Mouse (Mus musculus) liver, postnatal 0 days (tissue): ENCODE data around the gene Rnf181. TPM values are rescaled to one million over a fixed set of nuclear protein-coding genes. Genes with fewer than 3 reads are reported as not detected.

Experiments used
- ATAC-seq: fragments of 200-750 bp; cut with Nextera tagmentation; 2 replicates; pipeline ENCODE4 v1.8.0; 2017; ENCODE audit warnings: mild to moderate bottlenecking, moderate library complexity
- DNase-seq: peaks from one replicate; pipeline ENCODE4 v3.0.0-alpha.2; 2016
- H3K27ac ChIP-seq: fragments of 300-500 bp; sonication (generic); 2 replicates; pipeline ENCODE4 v1.5.1; 2014; ENCODE audit warnings: antibody characterized with exemption, moderate library complexity, mild to moderate bottlenecking, low read depth
- H3K27me3 ChIP-seq: fragments of 300-500 bp; sonication (generic); 2 replicates; pipeline ENCODE4 v1.6.1; 2014; ENCODE audit warnings: low read length, control low read depth, mixed read lengths; ENCODE audit not compliant: insufficient read depth
- H3K36me3 ChIP-seq: fragments of 300-500 bp; sonication (generic); replicated peaks from 2 replicates; pipeline ENCODE4 v1.6.1; 2014; ENCODE audit warnings: mild to moderate bottlenecking, control low read depth, low read length, moderate library complexity, mixed read lengths; ENCODE audit not compliant: insufficient read depth
- H3K4me1 ChIP-seq: fragments of 300-500 bp; sonication (generic); 2 replicates; pipeline ENCODE4 v1.6.1; 2014; ENCODE audit warnings: antibody characterized with exemption, mild to moderate bottlenecking, control low read depth; ENCODE audit not compliant: insufficient read depth
- H3K4me2 ChIP-seq: fragments of 300-500 bp; sonication (generic); 2 replicates; pipeline ENCODE4 v1.6.1; 2014; ENCODE audit warnings: low read depth, mild to moderate bottlenecking, low read length, moderate library complexity, mixed read lengths
- H3K4me3 ChIP-seq: fragments of 300-500 bp; sonication (generic); 2 replicates; pipeline ENCODE4 v1.5.1; 2014; ENCODE audit warnings: low read depth, low read length
- H3K9ac ChIP-seq: fragments of 300-500 bp; sonication (generic); replicated peaks from 2 replicates; pipeline ENCODE4 v1.6.1; 2014; ENCODE audit warnings: mild to moderate bottlenecking, moderate library complexity
- H3K9me3 ChIP-seq: fragments of 300-500 bp; sonication (generic); 2 replicates; pipeline ENCODE4 v1.6.1; 2016; ENCODE audit warnings: mild to moderate bottlenecking, control low read depth, low read length, mixed read lengths
- CTCF ChIP-seq: sonication (generic); IDR thresholded peaks from 2 replicates; pipeline ENCODE4 v1.5.1; 2016; ENCODE audit warnings: antibody characterized with exemption, low read depth
- EP300 ChIP-seq: IDR thresholded peaks from 2 replicates; pipeline ENCODE4 v1.6.1; 2016; ENCODE audit warnings: antibody characterized with exemption, low read depth, mild to moderate bottlenecking
- WGBS: fragments of 180-500 bp; shearing (Covaris S2); extraction: QIAGEN DNeasy Blood & Tissue Kit; methylation state at CpG from one replicate; pipeline ENCODE4 v1.1.7; 2014; ENCODE audit not compliant: insufficient replicate concordance; 5-methylcytosine and 5-hydroxymethylcytosine counted together
- polyA plus RNA-seq: library from polyadenylated mRNA; unstranded; fragments of >200 nt; fragmentation: Nextera tagmentation; extraction: Ambion mirVana; gene quantifications from 2 replicates; pipeline ENCODE4 v1.2.1, GENCODE M21; 2015

Gene Rnf181
- polyA plus RNA-seq, 1 experiment from 2014 or later: 63.2 TPM

GRCm38 (mm10) chr6:72347166-72347941 lies 19.4 kb downstream of the Rnf181 start, which contains the start of gene 0610030E20Rik:
Gene 0610030E20Rik (plus strand): TSS chr6:72347317.
- TF ChIP-seq CTCF (peak; percentile 53), EP300 (peak; percentile 59; the same call in 1 of the 2 replicates)
- no peaks in the 10 kb centered on the region for H3K27me3 ChIP-seq
- peaks cover 28% of the 10 kb centered on the region for H3K36me3 ChIP-seq
- H3K4me1 ChIP-seq: peaks cover 64% of the 10 kb centered on the region
- ATAC-seq (peak; percentile 74), DNase-seq (peak; percentile 83)
- peak within 1 kb of the TSS; percentile 53 for H3K4me3 ChIP-seq
- peak within 1 kb of the TSS; percentile 78 for H3K4me2 ChIP-seq
- WGBS: under 1% methylated on average over 69 of the region's 72 CpGs
- peak within 1 kb of the TSS; percentile 74 for H3K9ac ChIP-seq
- H3K9me3 ChIP-seq: no peaks in the 10 kb centered on the region
- H3K27ac ChIP-seq: peak within 1 kb of the TSS; percentile 88

DNA sequence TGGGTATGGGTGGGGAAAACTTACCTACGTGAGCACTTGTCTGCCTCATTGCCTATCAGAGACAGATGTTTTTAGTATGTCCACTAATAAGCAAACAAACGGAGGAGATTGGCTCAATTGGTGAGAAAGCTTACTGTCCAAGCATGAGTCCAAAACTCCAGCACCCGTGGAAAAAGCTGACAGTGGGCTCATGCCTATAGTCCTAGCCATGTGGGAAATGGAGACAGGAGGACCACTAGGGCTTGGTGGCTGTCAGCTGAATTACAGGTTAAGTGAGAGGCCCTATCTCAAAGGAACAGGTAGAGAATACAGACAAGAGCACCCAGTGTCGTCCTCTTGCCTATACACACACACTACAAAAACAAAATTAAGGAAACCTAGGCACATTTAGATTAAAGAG lies 20.5 kb downstream of the Rnf181 start:
- TF ChIP-seq EP300: no peak
- TF ChIP-seq CTCF: peak; percentile 24; the same call in 1 of the 2 replicates
- no peak overlapping the region for H3K9ac ChIP-seq
- no peak overlapping the region for H3K4me3 ChIP-seq
- peak overlapping the region; percentile 88; the same call in 1 of the 2 replicates for H3K27ac ChIP-seq
- H3K36me3 ChIP-seq: peaks cover 34% of the 10 kb centered on the region
- H3K4me1 ChIP-seq: peaks cover 58% of the 10 kb centered on the region
- DNase-seq (no peak), ATAC-seq (no peak)
- whole genome bisulfite sequencing: 80% methylated on average over 4 of the region's 4 CpGs
- no peaks in the 10 kb centered on the region for H3K9me3 ChIP-seq
- peak overlapping the region; percentile 78 for H3K4me2 ChIP-seq
- H3K27me3 ChIP-seq: no peaks in the 10 kb centered on the region

GRCm38 (mm10) chr6:72345633-72346032 lies 21.1 kb downstream of the Rnf181 start:
- no peak for TF ChIP-seq EP300
- no peak for TF ChIP-seq CTCF
- Histone ChIP-seq H3K4me1 (peaks cover 54% of the 10 kb centered on the region), H3K36me3 (peaks cover 31% of the 10 kb centered on the region), H3K9me3 (no peaks in the 10 kb centered on the region), H3K4me3 (peak overlapping the region; percentile 89), H3K9ac (peak overlapping the region; percentile 95), H3K27ac (peak overlapping the region; percentile 88), H3K4me2 (peak overlapping the region; percentile 95), H3K27me3 (no peaks in the 10 kb centered on the region)
- DNase-seq (no peak), ATAC-seq (no peak)
- WGBS: 14% methylated on average over 6 of the region's 6 CpGs

GRCm38 (mm10) chr6:72345074-72345567 lies 21.6 kb downstream of the Rnf181 start, which contains the start of gene Usp39:
Gene Usp39 (minus strand): TSS chr6:72345184.
- Histone ChIP-seq H3K4me1 (peaks cover 52% of the 10 kb centered on the region), H3K4me2 (peak within 1 kb of the TSS; percentile 95), H3K36me3 (peaks cover 32% of the 10 kb centered on the region), H3K27ac (peak within 1 kb of the TSS; percentile 88), H3K4me3 (peak within 1 kb of the TSS; percentile 89), H3K27me3 (no peaks in the 10 kb centered on the region), H3K9ac (peak within 1 kb of the TSS; percentile 95), H3K9me3 (no peaks in the 10 kb centered on the region)
- under 1% methylated on average over 30 of the region's 30 CpGs for WGBS
- DNase-seq (peak; percentile 94), ATAC-seq (peak; percentile 85)
- peak; percentile 26; the same call in 1 of the 2 replicates for TF ChIP-seq CTCF
- TF ChIP-seq EP300: peak; percentile 73; the same call in 1 of the 2 replicates

DNA sequence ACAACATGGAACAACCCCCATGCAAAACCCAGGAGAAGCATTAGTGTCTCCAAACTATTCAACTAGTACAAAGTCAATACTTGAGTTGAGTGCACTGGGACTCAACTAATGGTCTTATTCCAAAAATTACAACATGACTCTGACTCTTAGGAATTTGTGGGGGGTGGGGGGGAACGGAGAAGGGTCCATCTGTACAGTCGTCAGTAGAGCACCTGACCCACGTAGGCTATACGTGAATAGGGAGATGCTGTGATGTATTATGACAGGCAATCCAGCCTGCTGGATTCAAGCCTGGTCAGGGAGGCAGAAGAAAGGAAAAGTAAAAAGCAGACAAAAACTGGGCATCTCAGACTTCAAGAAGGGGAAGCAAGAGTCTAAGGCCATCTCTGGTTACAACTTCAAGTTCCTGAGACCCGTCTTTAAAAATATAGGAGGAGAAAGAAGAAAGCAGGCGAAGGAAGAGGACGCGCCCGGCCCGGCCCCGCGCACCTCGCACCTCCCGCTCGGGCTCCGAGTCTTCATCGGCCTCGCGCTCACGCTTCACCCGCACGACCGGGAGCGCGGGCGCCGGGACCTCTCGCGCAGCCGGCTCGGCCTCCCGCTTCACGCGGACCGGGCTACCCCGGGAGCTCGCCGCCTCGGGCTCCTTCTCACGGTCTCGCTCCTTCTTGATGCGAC lies 22.2 kb downstream of the Rnf181 start:
- Histone ChIP-seq H3K4me3 (peak overlapping the region; percentile 89), H3K9me3 (no peaks in the 10 kb centered on the region), H3K27me3 (no peaks in the 10 kb centered on the region), H3K9ac (peak overlapping the region; percentile 95), H3K4me2 (peak overlapping the region; percentile 95), H3K4me1 (peaks cover 48% of the 10 kb centered on the region), H3K27ac (peak overlapping the region; percentile 88), H3K36me3 (peaks cover 36% of the 10 kb centered on the region)
- TF ChIP-seq CTCF: no peak
- TF ChIP-seq EP300: no peak
- ATAC-seq: peak; percentile 59
- WGBS: under 1% methylated on average over 26 of the region's 42 CpGs
- no peak for DNase-seq

- no peak overlapping the region for H3K4me3 ChIP-seq
- DNase-seq (no peak), ATAC-seq (no peak)
- peaks cover 21% of the 10 kb centered on the region for H3K4me1 ChIP-seq
- peaks cover 63% of the 10 kb centered on the region for H3K36me3 ChIP-seq
- no peak overlapping the region for H3K27ac ChIP-seq
- 53% methylated on average over 2 of the region's 2 CpGs for WGBS
- H3K27me3 ChIP-seq: no peaks in the 10 kb centered on the region
- H3K4me2 ChIP-seq: no peak overlapping the region
- TF ChIP-seq EP300: no peak
- no peak for TF ChIP-seq CTCF
- H3K9ac ChIP-seq: no peak overlapping the region
- H3K9me3 ChIP-seq: no peaks in the 10 kb centered on the region
These were observed 26.3 kb downstream of the Rnf181 start for GRCm38 (mm10) chr6:72340481-72340880.
